Mouse (Mus musculus) lung, adult 2 months (tissue): ENCODE data around the gene Gm36210.

Experiments used
- CTCF ChIP-seq: fragments of 200-500 bp; IDR thresholded peaks from 2 replicates; pipeline ENCODE4 v1.5.1; 2011; ENCODE audit warnings: mild to moderate bottlenecking, low read length, control low read depth; ENCODE audit not compliant: insufficient read depth
- POLR2A ChIP-seq: fragments of 200-500 bp; IDR thresholded peaks from 2 replicates; pipeline ENCODE4 v1.6.1; 2011; ENCODE audit warnings: low read depth, mild to moderate bottlenecking, control low read depth, low read length, borderline replicate concordance; ENCODE audit errors: extremely low read depth

GRCm38 (mm10) chr7:4919096-4919495 is 12.8 kb upstream of the Gm36210 start:
- TF ChIP-seq CTCF (no peak), POLR2A (no peak)
